Mouse (Mus musculus): Measurements from ENCODE around the gene Olfr1423. TPM values are rescaled to one million over a fixed set of nuclear protein-coding genes. Genes with fewer than 3 reads are reported as not detected.

Gene Olfr1423
- total RNA-seq, 1 experiment = 0.27 TPM

DNA sequence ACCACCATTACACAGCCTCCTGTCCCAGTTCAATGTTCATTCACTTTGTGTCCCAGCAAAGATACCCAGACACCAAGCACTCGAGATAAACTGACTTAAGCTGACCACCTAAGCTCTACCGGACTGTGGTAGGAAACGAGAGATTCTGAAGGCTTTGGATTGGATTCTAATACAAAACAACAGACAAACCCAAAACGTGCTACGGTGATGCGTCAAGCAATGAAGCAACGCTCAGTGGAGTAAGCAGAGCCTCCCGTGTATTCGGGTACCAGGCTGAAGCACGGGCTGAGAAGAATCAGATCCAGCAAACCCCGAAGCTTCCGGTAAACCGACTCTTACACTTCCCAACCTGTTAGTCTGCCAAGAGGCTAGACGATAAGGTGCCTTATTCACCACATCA lies 38.3 kb downstream of the Olfr1423 start:
- TF ChIP-seq ZNF384 (IDR thresholded peaks at IDR 0.05; ENCODE audit: low read depth, low read length) (no peak), MAFK (IDR thresholded peaks at IDR 0.05; ENCODE audit: insufficient read depth, low read depth, low read length) (no peak), HCFC1 (IDR thresholded peaks at IDR 0.05; ENCODE audit: borderline replicate concordance, insufficient read depth, low read length) (no peak)
- peak overlapping the region in 1 of 2 experiments; percentile 48; a peak in 2 of 4 replicates for H3K4me3 ChIP-seq (ENCODE audit: insufficient read depth in 1 of 2, low read depth in 1 of 2, low read length in 2 of 2, poor library complexity in 1 of 2, severe bottlenecking in 1 of 2)
- no peak overlapping the region for H3K9ac ChIP-seq (ENCODE audit: insufficient read depth, low read depth, low read length, poor library complexity, severe bottlenecking)
- DNase-seq (ENCODE audit: low read depth, low spot score) = no peak
- H3K4me1 ChIP-seq (ENCODE audit: control insufficient read depth in 2 of 2, insufficient read depth in 2 of 2, low read length in 2 of 2, poor library complexity in 1 of 2) = peaks cover 2 to 9% of the 10 kb centered on the region in 2 experiments; a peak in 1 of 4 replicates
- H3K36me3 ChIP-seq (ENCODE audit: control insufficient read depth, insufficient read depth, low read length, poor library complexity, severe bottlenecking) = no peaks in the 10 kb centered on the region
- no peaks in the 10 kb centered on the region for H3K9me3 ChIP-seq (ENCODE audit: control insufficient read depth, insufficient read depth, low read depth, low read length)
- in situ Hi-C loops (cut with MboI; ENCODE audit: low sequenced_read_pairs in 2 of 2, unreplicated experiment in 2 of 2) = loop anchor here in 1 of 2 experiments (25.0 kb wide), 1 partner anchor 785 kb away; the partner anchor contains the start of genes Lpxn and Zfp91
- H3K27ac ChIP-seq (ENCODE audit: insufficient read depth, low read depth, low read length, poor library complexity, severe bottlenecking) = no peak overlapping the region

DNA sequence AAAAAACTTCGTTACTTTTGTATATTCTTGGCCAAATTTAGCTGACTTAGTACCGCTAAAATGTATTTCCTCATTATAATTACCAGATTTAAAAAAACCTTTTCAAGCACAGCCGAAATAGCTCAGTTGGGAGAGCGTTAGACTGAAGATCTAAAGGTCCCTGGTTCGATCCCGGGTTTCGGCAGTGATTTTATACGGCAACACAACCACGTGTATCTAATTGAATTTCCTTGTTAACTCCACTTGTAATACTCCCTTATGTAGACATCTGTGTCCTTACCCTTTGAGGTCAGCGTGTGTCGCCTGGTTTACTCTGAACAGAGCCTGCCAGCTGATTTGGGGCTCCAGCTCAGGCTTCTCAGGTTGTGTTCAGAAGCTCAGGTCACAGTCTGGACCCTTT lies 39.0 kb downstream of the Olfr1423 start:
- H3K9me3 ChIP-seq (ENCODE audit: control insufficient read depth, insufficient read depth, low read depth, low read length) = no peaks in the 10 kb centered on the region
- in situ Hi-C loops (cut with MboI; ENCODE audit: low sequenced_read_pairs in 2 of 2, unreplicated experiment in 2 of 2) = loop anchor here in 1 of 2 experiments (25.0 kb wide), 1 partner anchor 785 kb away; the partner anchor contains the start of genes Lpxn and Zfp91
- H3K27ac ChIP-seq (ENCODE audit: insufficient read depth, low read depth, low read length, poor library complexity, severe bottlenecking) = no peak overlapping the region
- peak; percentile 70 for DNase-seq (ENCODE audit: low read depth, low spot score)
- H3K4me1 ChIP-seq (ENCODE audit: control insufficient read depth in 2 of 2, insufficient read depth in 2 of 2, low read length in 2 of 2, poor library complexity in 1 of 2) = peaks cover 2 to 9% of the 10 kb centered on the region in 2 experiments; a peak in 1 of 4 replicates
- TF ChIP-seq MAFK (IDR thresholded peaks at IDR 0.05; ENCODE audit: insufficient read depth, low read depth, low read length) (peak; percentile 87), HCFC1 (IDR thresholded peaks at IDR 0.05; ENCODE audit: borderline replicate concordance, insufficient read depth, low read length) (no peak), ZC3H11A (IDR thresholded peaks at IDR 0.05; ENCODE audit: borderline replicate concordance, low read depth, low read length) (no peak), ZNF384 (IDR thresholded peaks at IDR 0.05; ENCODE audit: low read depth, low read length) (peak; percentile 66; the same call in 1 of the 2 replicates)
- no peaks in the 10 kb centered on the region for H3K36me3 ChIP-seq (ENCODE audit: control insufficient read depth, insufficient read depth, low read length, poor library complexity, severe bottlenecking)
- H3K9ac ChIP-seq (ENCODE audit: insufficient read depth, low read depth, low read length, poor library complexity, severe bottlenecking) = no peak overlapping the region
- H3K4me3 ChIP-seq (ENCODE audit: insufficient read depth in 1 of 2, low read depth in 1 of 2, low read length in 2 of 2, poor library complexity in 1 of 2, severe bottlenecking in 1 of 2) = peak overlapping the region in 1 of 2 experiments; percentile 48; a peak in 2 of 4 replicates

DNA sequence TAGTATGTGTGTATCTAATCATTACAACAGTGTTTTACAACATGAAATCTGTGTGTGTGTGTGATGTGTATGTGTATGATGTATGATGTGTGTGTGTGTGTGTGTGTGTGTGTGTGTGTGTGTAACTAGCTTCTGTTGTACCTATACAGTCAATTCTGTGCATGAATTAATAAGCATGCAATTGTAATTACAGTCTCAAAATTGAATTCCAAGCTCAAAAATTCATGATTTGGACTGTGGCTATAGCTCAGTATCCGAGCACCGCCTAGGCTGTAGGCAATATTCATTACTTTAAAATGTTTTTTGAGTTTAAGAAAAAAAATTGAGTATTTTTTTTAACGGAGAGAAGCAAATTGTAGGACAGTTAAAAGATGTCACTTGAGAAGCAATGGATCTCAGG lies 39.4 kb downstream of the Olfr1423 start:
- in situ Hi-C loops (cut with MboI; ENCODE audit: low sequenced_read_pairs in 2 of 2, unreplicated experiment in 2 of 2) = loop anchor here in 1 of 2 experiments (25.0 kb wide), 1 partner anchor 786 kb away; the partner anchor contains the start of genes Lpxn and Zfp91
- no peaks in the 10 kb centered on the region for H3K36me3 ChIP-seq (ENCODE audit: control insufficient read depth, insufficient read depth, low read length, poor library complexity, severe bottlenecking)
- no peak overlapping the region for H3K9ac ChIP-seq (ENCODE audit: insufficient read depth, low read depth, low read length, poor library complexity, severe bottlenecking)
- H3K9me3 ChIP-seq (ENCODE audit: control insufficient read depth, insufficient read depth, low read depth, low read length) = no peaks in the 10 kb centered on the region
- H3K4me3 ChIP-seq (ENCODE audit: insufficient read depth in 1 of 2, low read depth in 1 of 2, low read length in 2 of 2, poor library complexity in 1 of 2, severe bottlenecking in 1 of 2) = no peak overlapping the region
- TF ChIP-seq ZC3H11A (IDR thresholded peaks at IDR 0.05; ENCODE audit: borderline replicate concordance, low read depth, low read length) (no peak), MAFK (IDR thresholded peaks at IDR 0.05; ENCODE audit: insufficient read depth, low read depth, low read length) (no peak), ZNF384 (IDR thresholded peaks at IDR 0.05; ENCODE audit: low read depth, low read length) (no peak), CHD2 (IDR thresholded peaks at IDR 0.05; ENCODE audit: low read depth, low read length) (no peak), HCFC1 (IDR thresholded peaks at IDR 0.05; ENCODE audit: borderline replicate concordance, insufficient read depth, low read length) (no peak)
- no peak overlapping the region for H3K27ac ChIP-seq (ENCODE audit: insufficient read depth, low read depth, low read length, poor library complexity, severe bottlenecking)
- no peak for DNase-seq (ENCODE audit: low read depth, low spot score)
- peaks cover 2 to 9% of the 10 kb centered on the region in 2 experiments; a peak in 1 of 4 replicates for H3K4me1 ChIP-seq (ENCODE audit: control insufficient read depth in 2 of 2, insufficient read depth in 2 of 2, low read length in 2 of 2, poor library complexity in 1 of 2)

DNA sequence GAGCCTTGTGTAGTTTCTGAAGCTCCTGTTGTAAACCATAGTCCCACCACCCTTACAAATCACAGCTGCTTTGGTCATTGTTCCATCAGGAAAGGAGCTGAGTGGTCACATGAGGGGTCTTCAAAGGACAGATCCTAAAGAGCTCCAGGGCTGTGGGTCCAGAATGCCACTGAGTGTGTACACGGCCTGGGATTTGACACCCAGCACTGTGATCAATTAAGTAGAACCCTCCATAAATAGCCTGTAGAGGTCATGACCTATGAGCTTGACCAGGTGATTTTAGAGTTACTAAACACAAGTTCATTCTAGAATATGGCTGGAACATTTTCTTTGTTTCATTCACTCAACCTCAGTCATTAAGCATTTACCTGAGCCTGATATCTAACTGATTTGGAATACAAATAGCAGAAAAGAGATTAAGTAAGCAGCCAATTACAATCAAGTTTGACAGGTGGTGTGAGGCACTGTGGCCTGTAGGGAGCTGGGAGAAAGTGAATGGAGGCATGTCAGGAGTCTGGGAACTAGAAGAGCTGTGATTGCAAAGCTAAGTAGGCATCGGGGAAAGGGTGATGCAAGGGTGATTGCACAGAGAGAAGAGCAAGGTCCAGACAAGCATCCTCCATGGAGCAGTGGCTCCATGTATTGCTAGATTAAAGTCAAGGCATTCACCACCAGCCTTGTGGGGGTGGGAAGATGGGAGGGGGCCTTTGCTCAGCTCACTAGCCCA lies 45.2 kb downstream of the Olfr1423 start:
- Histone ChIP-seq H3K4me1 (ENCODE audit: control insufficient read depth in 2 of 2, insufficient read depth in 2 of 2, low read length in 2 of 2, poor library complexity in 1 of 2) (peaks cover 0 to 8% of the 10 kb centered on the region in 2 experiments; a peak in 1 of 4 replicates), H3K9me3 (ENCODE audit: control insufficient read depth, insufficient read depth, low read depth, low read length) (no peaks in the 10 kb centered on the region), H3K27ac (ENCODE audit: insufficient read depth, low read depth, low read length, poor library complexity, severe bottlenecking) (no peak overlapping the region), H3K4me3 (ENCODE audit: insufficient read depth in 1 of 2, low read depth in 1 of 2, low read length in 2 of 2, poor library complexity in 1 of 2, severe bottlenecking in 1 of 2) (no peak overlapping the region), H3K9ac (ENCODE audit: insufficient read depth, low read depth, low read length, poor library complexity, severe bottlenecking) (no peak overlapping the region), H3K36me3 (ENCODE audit: control insufficient read depth, insufficient read depth, low read length, poor library complexity, severe bottlenecking) (peaks cover 18% of the 10 kb centered on the region)
- no peak for TF ChIP-seq CHD2 (IDR thresholded peaks at IDR 0.05; ENCODE audit: low read depth, low read length)
- TF ChIP-seq ZC3H11A (IDR thresholded peaks at IDR 0.05; ENCODE audit: borderline replicate concordance, low read depth, low read length) = no peak
- TF ChIP-seq HCFC1 (IDR thresholded peaks at IDR 0.05; ENCODE audit: borderline replicate concordance, insufficient read depth, low read length) = no peak
- no peak for TF ChIP-seq ZNF384 (IDR thresholded peaks at IDR 0.05; ENCODE audit: low read depth, low read length)
- no peak for TF ChIP-seq MAFK (IDR thresholded peaks at IDR 0.05; ENCODE audit: insufficient read depth, low read depth, low read length)
- in situ Hi-C loops (cut with MboI; ENCODE audit: low sequenced_read_pairs in 2 of 2, unreplicated experiment in 2 of 2) = loop anchor here in 1 of 2 experiments (25.0 kb wide), 1 partner anchor 1384 kb away; the partner anchor contains the start of genes Ddb1 and Tkfc
- DNase-seq (ENCODE audit: low read depth, low spot score) = no peak

All from ES-E14 (cell line).